Mouse (Mus musculus): ENCODE data around the gene Ankrd40. TPM values are rescaled to one million over a fixed set of nuclear protein-coding genes. Genes with fewer than 3 reads are reported as not detected.

Ankrd40 gene
- polyA plus RNA-seq, 1 experiment from 2014 or later = 102 TPM

- ATAC-seq = no peak
- CTCF ChIA-PET = no interaction called here
- POLR2A ChIA-PET = no interaction called here
- in situ Hi-C loops (cut with MboI; ENCODE audit: low pct_unique_long_range_greater_than_20kb) = no loop called here
- TF ChIP-seq CTCF (IDR thresholded peaks at IDR 0.05) = no peak
- H3K27me3 ChIP-seq = no peaks in the 10 kb centered on the region
- no peak for DNase-seq (ENCODE audit: low read depth, low spot score)
Measured at GRCm38 (mm10) chr11:94323271-94323925, 4.4 kb upstream of the Ankrd40 start.

GRCm38 (mm10) chr11:94324618-94325017 is 3.2 kb upstream of the Ankrd40 start:
- DNase-seq (ENCODE audit: low read depth, low spot score) = no peak
- no peak for TF ChIP-seq CTCF (IDR thresholded peaks at IDR 0.05)
- ATAC-seq = no peak
- CTCF ChIA-PET = interaction anchor here (0.9 kb wide), 1 partner anchor 224 kb away, joined by 3 read pairs; the partner anchor contains the start of gene Rsad1
- POLR2A ChIA-PET = no interaction called here
- no peaks in the 10 kb centered on the region for H3K27me3 ChIP-seq
- in situ Hi-C loops (cut with MboI; ENCODE audit: low pct_unique_long_range_greater_than_20kb) = no loop called here

GRCm38 (mm10) chr11:94326961-94327411 is 815 bp upstream of the Ankrd40 start:
- in situ Hi-C loops (cut with MboI; ENCODE audit: low pct_unique_long_range_greater_than_20kb) = no loop called here
- POLR2A ChIA-PET = interaction anchor here (0.8 to 1.0 kb wide), 2 partner anchors 13 kb away, joined by 3 to 4 read pairs; no protein-coding TSS in a partner anchor
- CTCF ChIA-PET = interaction anchor here (1.1 to 7.6 kb wide), 2 partner anchors 160 to 221 kb away, joined by 3 to 56 read pairs; partner anchors contain the start of gene Spata20
- no peaks in the 10 kb centered on the region for H3K27me3 ChIP-seq
- no peak for ATAC-seq
- no peak for DNase-seq (ENCODE audit: low read depth, low spot score)
- no peak for TF ChIP-seq CTCF (IDR thresholded peaks at IDR 0.05)

GRCm38 (mm10) chr11:94328644-94329025 is 834 bp downstream of the Ankrd40 start:
- ChIA-PET POLR2A (interaction anchor here (0.7 to 2.1 kb wide), 4 partner anchors 10 to 152 kb away, joined by 3 to 5 read pairs (median 4); partner anchors contain the start of gene Tob1), CTCF (interaction anchor here (1.5 to 7.6 kb wide), 4 partner anchors 11 to 159 kb away, joined by 6 to 56 read pairs (median 30); partner anchors contain the start of gene Spata20)
- in situ Hi-C loops (cut with MboI; ENCODE audit: low pct_unique_long_range_greater_than_20kb) = no loop called here
- H3K27me3 ChIP-seq = no peaks in the 10 kb centered on the region
- DNase-seq (ENCODE audit: low read depth, low spot score) (no peak), ATAC-seq (no peak)
- TF ChIP-seq CTCF (IDR thresholded peaks at IDR 0.05) = no peak

DNA sequence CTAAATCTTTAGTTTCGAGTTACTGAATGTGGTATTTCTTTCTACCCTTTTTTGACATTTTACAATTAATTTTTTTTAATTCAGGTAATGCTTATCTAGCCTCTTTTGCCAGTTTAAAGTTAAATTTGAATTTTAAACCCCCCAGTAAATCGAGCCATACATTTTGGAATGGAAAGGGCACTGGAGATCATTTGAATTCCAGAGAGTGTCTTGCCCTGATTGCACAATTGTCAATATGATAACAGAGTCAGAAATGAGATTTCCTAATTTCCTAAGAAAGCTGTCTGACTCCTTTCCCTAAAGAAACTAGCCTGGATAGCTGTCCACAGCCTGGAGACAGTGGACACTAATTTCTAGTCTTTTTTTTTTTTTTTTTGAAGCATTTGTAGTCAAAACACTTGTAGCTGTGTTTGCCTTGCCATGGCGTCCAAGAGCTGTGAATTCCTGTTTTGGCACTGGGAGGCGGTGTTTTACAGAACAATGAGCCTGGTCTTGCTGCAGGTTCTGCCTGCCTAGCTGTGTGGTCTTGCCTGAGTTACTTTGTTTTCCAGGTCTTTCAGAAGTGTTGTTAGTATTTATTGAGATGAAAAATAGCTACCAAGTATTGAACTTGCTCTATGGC is 1.6 kb downstream of the Ankrd40 start:
- peak; percentile 79 for TF ChIP-seq CTCF (IDR thresholded peaks at IDR 0.05)
- in situ Hi-C loops (cut with MboI; ENCODE audit: low pct_unique_long_range_greater_than_20kb) = no loop called here
- H3K27me3 ChIP-seq = no peaks in the 10 kb centered on the region
- ATAC-seq (peak; percentile 28), DNase-seq (ENCODE audit: low read depth, low spot score) (no peak)
- POLR2A ChIA-PET = interaction anchor here (1.0 to 2.1 kb wide), 3 partner anchors 10 to 157 kb away, joined by 3 to 5 read pairs (median 5); partner anchors contain the start of gene Spata20
- CTCF ChIA-PET = interaction anchor here (1.1 to 7.6 kb wide), 10 partner anchors 8 to 217 kb away, joined by 3 to 56 read pairs (median 4); partner anchors contain the start of genes Epn3 and Spata20

DNA sequence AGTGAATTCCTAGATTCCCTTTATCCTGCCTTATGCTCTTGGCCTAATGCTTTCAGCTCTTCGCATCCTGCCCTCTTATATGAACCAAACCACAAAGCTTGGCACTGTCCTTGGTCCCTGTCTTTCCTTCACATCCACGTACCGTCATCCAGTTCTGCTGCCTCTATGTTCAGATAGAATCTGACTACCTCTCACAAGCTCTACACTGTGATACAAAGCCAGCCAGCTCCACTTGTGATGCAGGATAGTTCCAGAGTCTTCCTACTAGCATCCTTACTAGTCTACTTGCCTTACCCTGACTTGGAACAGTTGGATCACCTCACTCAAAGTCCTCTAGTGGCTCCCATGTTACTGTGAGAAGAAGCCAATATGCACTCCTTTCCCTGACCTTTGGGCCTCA is 2.4 kb downstream of the Ankrd40 start:
- DNase-seq (ENCODE audit: low read depth, low spot score) (no peak), ATAC-seq (no peak)
- ChIA-PET CTCF (interaction anchor here (0.7 to 7.6 kb wide), 12 partner anchors 9 to 219 kb away, joined by 3 to 56 read pairs (median 4); partner anchors contain the start of genes Epn3, Rsad1 and Spata20), POLR2A (interaction anchor here (1.0 to 2.1 kb wide), 3 partner anchors 10 to 156 kb away, joined by 3 to 5 read pairs (median 5); partner anchors contain the start of gene Spata20)
- no peak for TF ChIP-seq CTCF (IDR thresholded peaks at IDR 0.05)
- in situ Hi-C loops (cut with MboI; ENCODE audit: low pct_unique_long_range_greater_than_20kb) = no loop called here
- H3K27me3 ChIP-seq = no peaks in the 10 kb centered on the region

- CTCF ChIA-PET = interaction anchor here (2.7 to 7.6 kb wide), 2 partner anchors 72 to 154 kb away, joined by 11 to 56 read pairs; partner anchors contain the start of gene Spata20
- DNase-seq (ENCODE audit: low read depth, low spot score) = no peak
- ATAC-seq = no peak
- in situ Hi-C loops (cut with MboI; ENCODE audit: low pct_unique_long_range_greater_than_20kb) = no loop called here
- H3K27me3 ChIP-seq = no peaks in the 10 kb centered on the region
- TF ChIP-seq CTCF (IDR thresholded peaks at IDR 0.05) = no peak
- POLR2A ChIA-PET = no interaction called here
Measured at GRCm38 (mm10) chr11:94332726-94333125, 4.9 kb downstream of the Ankrd40 start.

DNA sequence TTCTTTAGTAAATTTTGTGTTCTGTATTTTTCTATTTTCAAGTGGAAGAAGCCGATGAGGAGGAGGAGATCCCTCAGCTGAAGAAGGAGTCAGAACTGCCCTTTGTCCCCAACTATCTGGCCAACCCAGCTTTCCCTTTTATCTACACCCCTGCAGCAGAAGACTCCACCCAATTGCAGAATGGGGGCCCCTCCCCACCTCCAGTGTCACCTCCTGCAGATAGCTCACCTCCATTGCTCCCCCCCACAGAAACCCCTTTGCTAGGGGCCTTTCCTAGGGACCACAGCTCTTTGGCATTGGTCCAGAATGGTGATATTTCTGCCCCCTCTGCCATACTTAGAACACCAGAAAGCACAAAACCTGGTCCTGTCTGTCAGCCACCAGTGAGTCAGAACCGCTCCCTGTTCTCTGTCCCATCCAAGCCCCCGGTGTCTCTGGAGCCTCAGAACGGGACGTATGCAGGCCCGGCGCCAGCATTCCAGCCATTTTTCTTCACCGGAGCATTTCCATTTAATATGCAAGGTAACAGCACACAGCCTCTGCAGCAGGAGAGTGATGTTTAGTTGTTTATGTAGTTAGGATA is 6.7 kb downstream of the Ankrd40 start:
- DNase-seq (ENCODE audit: low read depth, low spot score) = no peak
- ATAC-seq = no peak
- ChIA-PET CTCF (interaction anchor here (0.7 to 7.6 kb wide), 5 partner anchors 41 to 215 kb away, joined by 3 to 56 read pairs (median 3); partner anchors contain the start of genes Rsad1 and Spata20), POLR2A (no interaction called here)
- TF ChIP-seq CTCF (IDR thresholded peaks at IDR 0.05) = no peak
- in situ Hi-C loops (cut with MboI; ENCODE audit: low pct_unique_long_range_greater_than_20kb) = no loop called here
- H3K27me3 ChIP-seq = no peaks in the 10 kb centered on the region

GRCm38 (mm10) chr11:94336551-94336950 is 8.8 kb downstream of the Ankrd40 start:
- DNase-seq (ENCODE audit: low read depth, low spot score) = no peak

DNA sequence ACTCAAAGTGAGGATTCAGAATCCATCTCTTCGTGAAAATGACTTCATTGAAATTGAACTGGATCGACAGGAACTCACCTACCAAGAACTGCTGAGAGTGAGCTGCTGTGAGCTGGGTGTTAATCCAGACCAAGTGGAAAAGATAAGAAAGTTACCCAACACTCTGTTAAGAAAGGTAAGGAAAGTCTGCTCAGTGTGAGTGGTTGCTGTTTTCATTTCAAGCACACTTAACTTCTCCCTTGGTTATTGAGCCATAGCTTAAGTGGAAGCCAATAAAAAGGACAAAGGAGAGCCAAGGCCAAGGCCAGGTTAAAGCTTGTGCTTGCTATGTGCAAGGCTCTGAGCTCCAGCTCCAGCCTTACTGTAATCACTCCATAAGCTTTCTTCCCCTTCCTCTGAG is 10.5 kb downstream of the Ankrd40 start:
- ChIA-PET CTCF (interaction anchor here (0.7 to 4.1 kb wide), 4 partner anchors 8 to 210 kb away, joined by 3 to 47 read pairs (median 26); partner anchors contain the start of gene Spata20), POLR2A (interaction anchor here (1.8 kb wide), 1 partner anchor 73 kb away, joined by 4 read pairs; no protein-coding TSS in a partner anchor)
- DNase-seq (ENCODE audit: low read depth, low spot score) = no peak
- in situ Hi-C loops (cut with MboI; ENCODE audit: low pct_unique_long_range_greater_than_20kb) = loop anchor here (5.0 kb wide), 3 partner anchors 69 to 204 kb away; partner anchors contain the start of gene Spata20
- ATAC-seq = no peak
- H3K27me3 ChIP-seq = no peaks in the 10 kb centered on the region
- TF ChIP-seq CTCF (IDR thresholded peaks at IDR 0.05) = no peak

More at GRCm38 (mm10) chr11:94336551-94336950, 8.8 kb downstream of the Ankrd40 start:
- H3K27me3 ChIP-seq = no peaks in the 10 kb centered on the region
- TF ChIP-seq CTCF (IDR thresholded peaks at IDR 0.05) = peak; percentile 47
- in situ Hi-C loops (cut with MboI; ENCODE audit: low pct_unique_long_range_greater_than_20kb) = loop anchor here (5.0 kb wide), 3 partner anchors 71 to 206 kb away; partner anchors contain the start of gene Spata20
- POLR2A ChIA-PET = interaction anchor here (0.6 kb wide), 1 partner anchor 137 kb away, joined by 3 read pairs; no protein-coding TSS in a partner anchor
- CTCF ChIA-PET = interaction anchor here (1.1 to 2.0 kb wide), 3 partner anchors 66 to 150 kb away, joined by 3 to 9 read pairs (median 8); partner anchors contain the start of gene Spata20
- ATAC-seq = no peak

All from Patski (cell line).